Mouse (Mus musculus): ENCODE data around the gene Rcan1. TPM values are rescaled to one million over a fixed set of nuclear protein-coding genes. Genes with fewer than 3 reads are reported as not detected.

Rcan1 gene
- polyA plus RNA-seq, 1 experiment: 44.4 TPM

- 91% methylated on average over 5 of the region's 5 CpGs for WGBS
- TF ChIP-seq POLR2A (IDR thresholded peaks at IDR 0.05; ENCODE audit: low read depth, low read length): no peak
- no peak for TF ChIP-seq CTCF (conservative IDR thresholded peaks at IDR 0.05; ENCODE audit: insufficient read depth, insufficient read length, low read depth, low read length)
- no peaks in the 10 kb centered on the region for H3K36me3 ChIP-seq (ENCODE audit: control insufficient read depth, insufficient read depth, low read length)
Measured at GRCm38 (mm10) chr16:92488456-92488855, 17.8 kb upstream of the Rcan1 start.

DNA sequence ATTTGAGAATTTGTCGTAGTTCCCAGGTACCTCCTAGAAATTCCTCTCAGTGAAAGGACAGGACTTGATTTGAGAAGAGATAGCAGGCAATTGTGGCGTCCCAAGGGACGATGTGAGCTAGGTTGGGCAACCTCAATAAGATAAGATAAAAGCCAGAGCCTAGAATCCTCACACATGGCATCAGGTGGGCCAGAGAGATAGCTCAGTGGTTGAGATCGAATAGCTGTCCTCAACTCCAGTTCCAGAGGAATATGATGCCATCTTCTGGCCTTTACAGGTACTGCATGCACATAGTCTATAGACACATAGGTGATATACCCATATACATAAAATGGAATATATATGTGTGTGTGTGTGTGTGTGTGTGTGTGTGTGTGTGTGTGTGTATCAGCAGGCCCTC lies 16.8 kb upstream of the Rcan1 start:
- H3K27me3 ChIP-seq (replicated peaks; ENCODE audit: control insufficient read depth, insufficient read depth, low read length): no peaks in the 10 kb centered on the region
- 70% methylated on average over 4 of the region's 4 CpGs for WGBS
- no peak overlapping the region for H3K27ac ChIP-seq (ENCODE audit: insufficient read depth, low read depth, low read length)
- peak; percentile 38 for DNase-seq
- H3K4me3 ChIP-seq (ENCODE audit: insufficient read depth, low read depth, low read length): no peak overlapping the region
- TF ChIP-seq CTCF (conservative IDR thresholded peaks at IDR 0.05; ENCODE audit: insufficient read depth, insufficient read length, low read depth, low read length) (peak; percentile 46), POLR2A (IDR thresholded peaks at IDR 0.05; ENCODE audit: low read depth, low read length) (no peak)
- no peaks in the 10 kb centered on the region for H3K36me3 ChIP-seq (ENCODE audit: control insufficient read depth, insufficient read depth, low read length)
- H3K4me1 ChIP-seq (ENCODE audit: control insufficient read depth, insufficient read depth, low read length): no peaks in the 10 kb centered on the region

More at GRCm38 (mm10) chr16:92488456-92488855, 17.8 kb upstream of the Rcan1 start:
- H3K4me1 ChIP-seq (ENCODE audit: control insufficient read depth, insufficient read depth, low read length): no peaks in the 10 kb centered on the region
- DNase-seq: no peak
- H3K27ac ChIP-seq (ENCODE audit: insufficient read depth, low read depth, low read length): no peak overlapping the region
- H3K4me3 ChIP-seq (ENCODE audit: insufficient read depth, low read depth, low read length): no peak overlapping the region
- no peaks in the 10 kb centered on the region for H3K27me3 ChIP-seq (replicated peaks; ENCODE audit: control insufficient read depth, insufficient read depth, low read length)

DNA sequence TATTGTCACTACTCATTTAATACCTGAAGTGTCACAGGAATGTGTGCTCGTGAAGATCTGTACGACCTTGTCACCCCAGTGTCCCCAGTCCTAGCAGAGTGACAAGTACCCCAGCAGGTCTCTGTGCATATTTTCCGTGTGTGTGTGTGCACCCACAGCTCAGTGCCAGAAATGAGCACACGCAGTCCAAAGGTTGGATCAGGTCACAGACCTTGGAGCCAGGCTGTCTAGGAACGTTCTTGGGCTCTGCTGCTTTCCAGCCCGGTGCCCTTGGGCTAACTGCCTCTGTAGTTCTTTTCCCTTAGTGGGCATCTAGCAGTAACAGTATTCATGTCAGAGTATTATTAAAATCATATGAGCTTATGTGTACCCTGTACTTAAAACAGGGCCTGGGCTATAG lies 16.4 kb upstream of the Rcan1 start:
- H3K4me3 ChIP-seq (ENCODE audit: insufficient read depth, low read depth, low read length): no peak overlapping the region
- DNase-seq: peak; percentile 22
- H3K36me3 ChIP-seq (ENCODE audit: control insufficient read depth, insufficient read depth, low read length): no peaks in the 10 kb centered on the region
- 49% methylated on average over 6 of the region's 6 CpGs for WGBS
- TF ChIP-seq POLR2A (IDR thresholded peaks at IDR 0.05; ENCODE audit: low read depth, low read length) (no peak), CTCF (conservative IDR thresholded peaks at IDR 0.05; ENCODE audit: insufficient read depth, insufficient read length, low read depth, low read length) (no peak)
- no peaks in the 10 kb centered on the region for H3K4me1 ChIP-seq (ENCODE audit: control insufficient read depth, insufficient read depth, low read length)
- H3K27ac ChIP-seq (ENCODE audit: insufficient read depth, low read depth, low read length): no peak overlapping the region
- H3K27me3 ChIP-seq (replicated peaks; ENCODE audit: control insufficient read depth, insufficient read depth, low read length): no peaks in the 10 kb centered on the region

- 94% methylated on average over 5 of the region's 5 CpGs for WGBS
- no peak within 1 kb of the TSS for H3K27ac ChIP-seq (ENCODE audit: insufficient read depth, low read depth, low read length)
- no peaks in the 10 kb centered on the region for H3K27me3 ChIP-seq (replicated peaks; ENCODE audit: control insufficient read depth, insufficient read depth, low read length)
- H3K4me1 ChIP-seq (ENCODE audit: control insufficient read depth, insufficient read depth, low read length): no peaks in the 10 kb centered on the region
- H3K4me3 ChIP-seq (ENCODE audit: insufficient read depth, low read depth, low read length): no peak within 1 kb of the TSS
- no peak for TF ChIP-seq CTCF (conservative IDR thresholded peaks at IDR 0.05; ENCODE audit: insufficient read depth, insufficient read length, low read depth, low read length)
- TF ChIP-seq POLR2A (IDR thresholded peaks at IDR 0.05; ENCODE audit: low read depth, low read length): no peak
- no peak for DNase-seq
- no peaks in the 10 kb centered on the region for H3K36me3 ChIP-seq (ENCODE audit: control insufficient read depth, insufficient read depth, low read length)
Measured at GRCm38 (mm10) chr16:92485436-92485835, 14.8 kb upstream of the Rcan1 start, which contains the start of gene Clic6. Clic6 (plus strand) TSS chr16:92485736.

GRCm38 (mm10) chr16:92478561-92479150 lies 8.0 kb upstream of the Rcan1 start:
- 13% methylated on average over 23 of the region's 23 CpGs for WGBS
- Histone ChIP-seq H3K4me1 (ENCODE audit: control insufficient read depth, insufficient read depth, low read length) (no peaks in the 10 kb centered on the region), H3K4me3 (ENCODE audit: insufficient read depth, low read depth, low read length) (no peak overlapping the region), H3K27me3 (replicated peaks; ENCODE audit: control insufficient read depth, insufficient read depth, low read length) (no peaks in the 10 kb centered on the region), H3K36me3 (ENCODE audit: control insufficient read depth, insufficient read depth, low read length) (no peaks in the 10 kb centered on the region), H3K27ac (ENCODE audit: insufficient read depth, low read depth, low read length) (no peak overlapping the region)
- TF ChIP-seq POLR2A (IDR thresholded peaks at IDR 0.05; ENCODE audit: low read depth, low read length) (no peak), CTCF (conservative IDR thresholded peaks at IDR 0.05; ENCODE audit: insufficient read depth, insufficient read length, low read depth, low read length) (peak; percentile 75)
- peak; percentile 68 for DNase-seq

- DNase-seq: no peak
- Histone ChIP-seq H3K27me3 (replicated peaks; ENCODE audit: control insufficient read depth, insufficient read depth, low read length) (no peaks in the 10 kb centered on the region), H3K4me1 (ENCODE audit: control insufficient read depth, insufficient read depth, low read length) (no peaks in the 10 kb centered on the region), H3K27ac (ENCODE audit: insufficient read depth, low read depth, low read length) (no peak overlapping the region), H3K36me3 (ENCODE audit: control insufficient read depth, insufficient read depth, low read length) (no peaks in the 10 kb centered on the region), H3K4me3 (ENCODE audit: insufficient read depth, low read depth, low read length) (no peak overlapping the region)
- WGBS: 60% methylated on average over 25 of the region's 25 CpGs
- TF ChIP-seq CTCF (conservative IDR thresholded peaks at IDR 0.05; ENCODE audit: insufficient read depth, insufficient read length, low read depth, low read length): no peak
- TF ChIP-seq POLR2A (IDR thresholded peaks at IDR 0.05; ENCODE audit: low read depth, low read length): no peak
Measured at GRCm38 (mm10) chr16:92475093-92475860, 4.6 kb upstream of the Rcan1 start.

DNA sequence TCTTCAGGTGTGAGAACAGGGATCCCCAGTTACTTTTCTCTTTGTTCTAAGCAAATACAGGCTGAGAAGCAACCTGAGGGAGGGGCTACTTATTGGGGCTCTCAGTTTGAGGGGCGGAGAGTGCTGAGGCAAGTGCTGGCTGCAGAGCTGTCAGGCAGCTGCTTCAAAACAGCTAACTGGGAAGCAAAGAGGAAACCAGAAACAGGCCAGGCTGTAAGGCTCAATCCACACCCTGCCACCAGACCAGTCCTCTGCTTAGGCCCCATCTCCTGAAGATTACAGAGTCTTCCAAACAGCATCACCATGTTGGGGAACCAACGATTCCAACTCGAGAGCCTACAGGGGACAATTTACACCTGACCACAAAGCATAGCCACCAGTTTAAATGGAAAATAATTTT lies 2.2 kb upstream of the Rcan1 start:
- H3K4me3 ChIP-seq (ENCODE audit: insufficient read depth, low read depth, low read length): no peak overlapping the region
- TF ChIP-seq POLR2A (IDR thresholded peaks at IDR 0.05; ENCODE audit: low read depth, low read length) (no peak), CTCF (conservative IDR thresholded peaks at IDR 0.05; ENCODE audit: insufficient read depth, insufficient read length, low read depth, low read length) (no peak)
- no peak for DNase-seq
- 61% methylated on average over 3 of the region's 3 CpGs for WGBS
- H3K27ac ChIP-seq (ENCODE audit: insufficient read depth, low read depth, low read length): no peak overlapping the region
- no peaks in the 10 kb centered on the region for H3K4me1 ChIP-seq (ENCODE audit: control insufficient read depth, insufficient read depth, low read length)
- no peaks in the 10 kb centered on the region for H3K27me3 ChIP-seq (replicated peaks; ENCODE audit: control insufficient read depth, insufficient read depth, low read length)
- H3K36me3 ChIP-seq (ENCODE audit: control insufficient read depth, insufficient read depth, low read length): no peaks in the 10 kb centered on the region
